Mouse (Mus musculus) lung, postnatal 0 days (tissue): ENCODE measurements around the gene Smdt1. TPM values are rescaled to one million over a fixed set of nuclear protein-coding genes. Genes with fewer than 3 reads are reported as not detected.

ENCODE experiments used
- microRNA-seq: library from miRNA; unstranded; fragments of <30 nt; microRNA quantifications from one replicate; pipeline ENCODE4, GENCODE M21; 2016
- polyA plus RNA-seq: library from polyadenylated mRNA; unstranded; fragments of >200 nt; fragmentation: Nextera tagmentation; extraction: Ambion mirVana; gene quantifications from 2 replicates; pipeline ENCODE4 v1.2.1, GENCODE M21; 2015

Smdt1 gene
- polyA plus RNA-seq, 1 experiment from 2014 or later: 276 TPM

Small RNA genes within 50 kb of the gene (microRNA-seq; reads per million reads assigned to microRNA genes)
- not detected for gene Mir7684

Other genes starting within 250 kb of the Smdt1 start
- 10.4 and 10.8 TPM in 2 replicates for gene Ccdc134, start 211.0 kb upstream of the Smdt1 start, polyA plus RNA-seq
- gene Srebf2, start 191.8 kb upstream of the Smdt1 start, polyA plus RNA-seq: 113 and 115 TPM in 2 replicates
- gene Shisa8, start 126.1 kb upstream of the Smdt1 start, polyA plus RNA-seq: 0.29 and 0.55 TPM in 2 replicates
- 0.07 and 0.49 TPM in 2 replicates for gene Tnfrsf13c, start 114.6 kb upstream of the Smdt1 start, polyA plus RNA-seq
- gene Cenpm, start 94.2 kb upstream of the Smdt1 start, polyA plus RNA-seq: 3.9 and 4.3 TPM in 2 replicates
- not detected in 2 replicates for gene 1500009C09Rik, start 86.6 kb upstream of the Smdt1 start, polyA plus RNA-seq
- 0.11 and 0.26 TPM in 2 replicates for gene Sept3, start 64.1 kb upstream of the Smdt1 start, polyA plus RNA-seq
- 0.19 TPM in 1 of 2 replicates, not detected in the other for gene Wbp2nl, start 40.0 kb upstream of the Smdt1 start, polyA plus RNA-seq
- gene Naga, start within 50 bp of the Smdt1 start, polyA plus RNA-seq: 73.0 and 75.4 TPM in 2 replicates
- gene Pheta2, start within 50 bp of the Smdt1 start, polyA plus RNA-seq: 8.4 TPM in 2 replicates
- gene Ndufa6, start 15.4 kb downstream of the Smdt1 start, polyA plus RNA-seq: 439 and 454 TPM in 2 replicates
- 13.3 and 14.2 TPM in 2 replicates for gene Cyp2d22, start 41.3 kb downstream of the Smdt1 start, polyA plus RNA-seq
- not detected in 2 replicates for gene Cyp2d11, start 55.1 kb downstream of the Smdt1 start, polyA plus RNA-seq
- not detected in 2 replicates for gene Cyp2d10, start 68.2 kb downstream of the Smdt1 start, polyA plus RNA-seq
- gene Cyp2d9, start 94.5 kb downstream of the Smdt1 start, polyA plus RNA-seq: not detected in 2 replicates
- gene Cyp2d12, start 216.1 kb downstream of the Smdt1 start, polyA plus RNA-seq: not detected in 2 replicates